Mouse (Mus musculus) heart, embryonic 15.5 days (tissue): ENCODE data around the gene Jarid2. TPM values are rescaled to one million over a fixed set of nuclear protein-coding genes. Genes with fewer than 3 reads are reported as not detected.

ENCODE experiments used
- ATAC-seq: fragments of 200-750 bp; cut with Nextera tagmentation; replicated peaks from 2 replicates; pipeline ENCODE4 v1.8.0; 2017; ENCODE audit warnings: low read depth, moderate TSS enrichment; ENCODE audit not compliant: insufficient number of reproducible peaks, insufficient read depth, low FRiP score
- H3K27ac ChIP-seq: fragments of 300-500 bp; sonication (generic); 2 replicates; pipeline ENCODE4 v1.5.1; 2015; ENCODE audit warnings: mild to moderate bottlenecking, inconsistent platforms
- H3K27me3 ChIP-seq: fragments of 300-500 bp; sonication (generic); 2 replicates; pipeline ENCODE4 v1.6.1; 2015; ENCODE audit warnings: inconsistent platforms
- H3K36me3 ChIP-seq: fragments of 300-500 bp; sonication (generic); 2 replicates; pipeline ENCODE4 v1.6.1; 2015; ENCODE audit warnings: mild to moderate bottlenecking, inconsistent platforms
- H3K4me1 ChIP-seq: fragments of 300-500 bp; sonication (generic); replicated peaks from 2 replicates; pipeline ENCODE4 v1.6.1; 2015; ENCODE audit warnings: inconsistent platforms
- H3K4me2 ChIP-seq: fragments of 300-500 bp; sonication (generic); 2 replicates; pipeline ENCODE4 v1.6.1; 2015; ENCODE audit warnings: inconsistent platforms, mild to moderate bottlenecking, moderate library complexity
- H3K4me3 ChIP-seq: fragments of 300-500 bp; sonication (generic); 2 replicates; pipeline ENCODE4 v1.5.1; 2015; ENCODE audit warnings: mild to moderate bottlenecking, inconsistent platforms
- H3K9ac ChIP-seq: fragments of 300-500 bp; sonication (generic); 2 replicates; pipeline ENCODE4 v1.6.1; 2015; ENCODE audit warnings: mild to moderate bottlenecking, inconsistent platforms
- H3K9me3 ChIP-seq: fragments of 300-500 bp; sonication (generic); replicated peaks from 2 replicates; pipeline ENCODE4 v1.6.1; 2016; ENCODE audit warnings: inconsistent platforms
- WGBS: fragments of 180-500 bp; shearing (Covaris S2); methylation state at CpG from one replicate; pipeline ENCODE4 v1.1.7; 2015; ENCODE audit warnings: mixed read lengths; 5-methylcytosine and 5-hydroxymethylcytosine counted together
- polyA plus RNA-seq: library from polyadenylated mRNA; unstranded; fragments of >200 nt; fragmentation: Nextera tagmentation; extraction: Ambion mirVana; gene quantifications from 2 replicates; pipeline ENCODE4 v1.2.1, GENCODE M21; 2015

Jarid2 gene
- polyA plus RNA-seq, 1 experiment from 2014 or later: 19.0 TPM

GRCm38 (mm10) chr13:44903416-44903815 is 174.1 kb downstream of the Jarid2 start:
- H3K27me3 ChIP-seq: no peaks in the 10 kb centered on the region
- peaks cover 19% of the 10 kb centered on the region for H3K36me3 ChIP-seq
- H3K9me3 ChIP-seq: no peaks in the 10 kb centered on the region
- no peak overlapping the region for H3K4me2 ChIP-seq
- peaks cover 16% of the 10 kb centered on the region for H3K4me1 ChIP-seq
- H3K4me3 ChIP-seq: no peak overlapping the region
- H3K27ac ChIP-seq: no peak overlapping the region
- no peak for ATAC-seq
- no peak overlapping the region for H3K9ac ChIP-seq

GRCm38 (mm10) chr13:44904271-44904670 is 175.0 kb downstream of the Jarid2 start:
- H3K27me3 ChIP-seq: no peaks in the 10 kb centered on the region
- peaks cover 22% of the 10 kb centered on the region for H3K4me1 ChIP-seq
- 75% methylated on average over 1 of the region's 1 CpGs for WGBS
- peaks cover 19% of the 10 kb centered on the region for H3K36me3 ChIP-seq
- no peak overlapping the region for H3K9ac ChIP-seq
- H3K27ac ChIP-seq: no peak overlapping the region
- no peaks in the 10 kb centered on the region for H3K9me3 ChIP-seq
- H3K4me2 ChIP-seq: no peak overlapping the region
- H3K4me3 ChIP-seq: no peak overlapping the region
- ATAC-seq: no peak

- Histone ChIP-seq H3K9ac (no peak overlapping the region), H3K36me3 (peaks cover 23% of the 10 kb centered on the region), H3K4me2 (no peak overlapping the region), H3K27me3 (no peaks in the 10 kb centered on the region), H3K4me1 (peaks cover 34% of the 10 kb centered on the region), H3K9me3 (no peaks in the 10 kb centered on the region), H3K4me3 (no peak overlapping the region), H3K27ac (no peak overlapping the region)
- no peak for ATAC-seq
- WGBS: 84% methylated on average over 11 of the region's 11 CpGs
These were observed 176.9 kb downstream of the Jarid2 start for GRCm38 (mm10) chr13:44906141-44906540.

- WGBS: 18% methylated on average over 6 of the region's 6 CpGs
- no peak overlapping the region for H3K9ac ChIP-seq
- peaks cover 47% of the 10 kb centered on the region for H3K4me1 ChIP-seq
- H3K4me2 ChIP-seq: no peak overlapping the region
- peaks cover 23% of the 10 kb centered on the region; the same call in 1 of the 2 replicates for H3K36me3 ChIP-seq
- H3K27me3 ChIP-seq: no peaks in the 10 kb centered on the region
- peak overlapping the region; percentile 71 for H3K27ac ChIP-seq
- no peaks in the 10 kb centered on the region for H3K9me3 ChIP-seq
- no peak overlapping the region for H3K4me3 ChIP-seq
- peak; percentile 87 for ATAC-seq
These were observed 178.4 kb downstream of the Jarid2 start for GRCm38 (mm10) chr13:44907702-44908101.

- WGBS: 17% methylated on average over 1 of the region's 1 CpGs
- H3K36me3 ChIP-seq: peaks cover 25% of the 10 kb centered on the region; the same call in 1 of the 2 replicates
- H3K9ac ChIP-seq: no peak overlapping the region
These were observed 179.5 kb downstream of the Jarid2 start for GRCm38 (mm10) chr13:44908790-44909189.

GRCm38 (mm10) chr13:44912851-44913250 is 183.6 kb downstream of the Jarid2 start:
- no peak overlapping the region for H3K4me3 ChIP-seq
- no peak overlapping the region for H3K4me2 ChIP-seq
- no peak overlapping the region for H3K9ac ChIP-seq
- 72% methylated on average over 2 of the region's 2 CpGs for WGBS
- peaks cover 49% of the 10 kb centered on the region for H3K4me1 ChIP-seq
- ATAC-seq: no peak
- no peaks in the 10 kb centered on the region for H3K27me3 ChIP-seq
- H3K9me3 ChIP-seq: no peaks in the 10 kb centered on the region
- H3K27ac ChIP-seq: peak overlapping the region; percentile 40; the same call in 1 of the 2 replicates
- H3K36me3 ChIP-seq: peaks cover 59% of the 10 kb centered on the region

More at GRCm38 (mm10) chr13:44908790-44909189, 179.5 kb downstream of the Jarid2 start:
- Histone ChIP-seq H3K4me2 (no peak overlapping the region), H3K27me3 (no peaks in the 10 kb centered on the region), H3K9me3 (no peaks in the 10 kb centered on the region), H3K4me3 (no peak overlapping the region), H3K4me1 (peaks cover 52% of the 10 kb centered on the region), H3K27ac (peak overlapping the region; percentile 71; the same call in 1 of the 2 replicates)
- no peak for ATAC-seq

GRCm38 (mm10) chr13:44913560-44913959 is 184.3 kb downstream of the Jarid2 start:
- Histone ChIP-seq H3K27ac (no peak overlapping the region), H3K9ac (no peak overlapping the region), H3K4me1 (peaks cover 42% of the 10 kb centered on the region), H3K27me3 (no peaks in the 10 kb centered on the region), H3K36me3 (peaks cover 66% of the 10 kb centered on the region), H3K4me2 (no peak overlapping the region), H3K4me3 (no peak overlapping the region), H3K9me3 (no peaks in the 10 kb centered on the region)
- WGBS: 56% methylated on average over 7 of the region's 7 CpGs
- ATAC-seq: no peak

GRCm38 (mm10) chr13:44915382-44915781 is 186.1 kb downstream of the Jarid2 start:
- Histone ChIP-seq H3K4me3 (no peak overlapping the region), H3K36me3 (peaks cover 81% of the 10 kb centered on the region), H3K27me3 (no peaks in the 10 kb centered on the region), H3K9me3 (no peaks in the 10 kb centered on the region), H3K4me1 (peaks cover 32% of the 10 kb centered on the region), H3K4me2 (no peak overlapping the region), H3K9ac (no peak overlapping the region), H3K27ac (no peak overlapping the region)
- WGBS: 83% methylated on average over 5 of the region's 5 CpGs
- ATAC-seq: no peak

- H3K9me3 ChIP-seq: no peaks in the 10 kb centered on the region
- no peaks in the 10 kb centered on the region for H3K27me3 ChIP-seq
- WGBS: 38% methylated on average over 4 of the region's 4 CpGs
- H3K4me3 ChIP-seq: no peak overlapping the region
- peaks cover 27% of the 10 kb centered on the region for H3K4me1 ChIP-seq
- peak overlapping the region; percentile 3; the same call in 1 of the 2 replicates for H3K27ac ChIP-seq
- ATAC-seq: no peak
- peaks cover 85% of the 10 kb centered on the region for H3K36me3 ChIP-seq
- no peak overlapping the region for H3K9ac ChIP-seq
- no peak overlapping the region for H3K4me2 ChIP-seq
These were observed 186.7 kb downstream of the Jarid2 start for GRCm38 (mm10) chr13:44915945-44916344.

- Histone ChIP-seq H3K27ac (no peak overlapping the region), H3K36me3 (peaks cover 93% of the 10 kb centered on the region), H3K9me3 (no peaks in the 10 kb centered on the region), H3K27me3 (no peaks in the 10 kb centered on the region), H3K9ac (no peak overlapping the region), H3K4me2 (no peak overlapping the region), H3K4me1 (peaks cover 17% of the 10 kb centered on the region), H3K4me3 (no peak overlapping the region)
- WGBS: 87% methylated on average over 4 of the region's 4 CpGs
- ATAC-seq: no peak
These were observed 187.9 kb downstream of the Jarid2 start for GRCm38 (mm10) chr13:44917202-44917601.

- no peaks in the 10 kb centered on the region for H3K27me3 ChIP-seq
- no peak overlapping the region for H3K27ac ChIP-seq
- H3K9ac ChIP-seq: no peak overlapping the region
- H3K9me3 ChIP-seq: no peaks in the 10 kb centered on the region
- no peak overlapping the region for H3K4me3 ChIP-seq
- ATAC-seq: no peak
- no peak overlapping the region for H3K4me2 ChIP-seq
- H3K4me1 ChIP-seq: peaks cover 7% of the 10 kb centered on the region
- peaks cover 99% of the 10 kb centered on the region for H3K36me3 ChIP-seq
- WGBS: 94% methylated on average over 2 of the region's 2 CpGs
These were observed 189.0 kb downstream of the Jarid2 start for GRCm38 (mm10) chr13:44918269-44918668.

- 77% methylated on average over 10 of the region's 10 CpGs for WGBS
- H3K36me3 ChIP-seq: peaks cover 91% of the 10 kb centered on the region
- no peak for ATAC-seq
- H3K4me1 ChIP-seq: peaks cover 1% of the 10 kb centered on the region; the same call in 1 of the 2 replicates
- no peak overlapping the region for H3K27ac ChIP-seq
- no peaks in the 10 kb centered on the region for H3K27me3 ChIP-seq
- no peak overlapping the region for H3K9ac ChIP-seq
- no peaks in the 10 kb centered on the region for H3K9me3 ChIP-seq
- H3K4me2 ChIP-seq: no peak overlapping the region
- H3K4me3 ChIP-seq: no peak overlapping the region
These were observed 191.8 kb downstream of the Jarid2 start for GRCm38 (mm10) chr13:44921095-44921494.
